Mouse (Mus musculus): Measurements from ENCODE around the gene Igfbp4.

DNA sequence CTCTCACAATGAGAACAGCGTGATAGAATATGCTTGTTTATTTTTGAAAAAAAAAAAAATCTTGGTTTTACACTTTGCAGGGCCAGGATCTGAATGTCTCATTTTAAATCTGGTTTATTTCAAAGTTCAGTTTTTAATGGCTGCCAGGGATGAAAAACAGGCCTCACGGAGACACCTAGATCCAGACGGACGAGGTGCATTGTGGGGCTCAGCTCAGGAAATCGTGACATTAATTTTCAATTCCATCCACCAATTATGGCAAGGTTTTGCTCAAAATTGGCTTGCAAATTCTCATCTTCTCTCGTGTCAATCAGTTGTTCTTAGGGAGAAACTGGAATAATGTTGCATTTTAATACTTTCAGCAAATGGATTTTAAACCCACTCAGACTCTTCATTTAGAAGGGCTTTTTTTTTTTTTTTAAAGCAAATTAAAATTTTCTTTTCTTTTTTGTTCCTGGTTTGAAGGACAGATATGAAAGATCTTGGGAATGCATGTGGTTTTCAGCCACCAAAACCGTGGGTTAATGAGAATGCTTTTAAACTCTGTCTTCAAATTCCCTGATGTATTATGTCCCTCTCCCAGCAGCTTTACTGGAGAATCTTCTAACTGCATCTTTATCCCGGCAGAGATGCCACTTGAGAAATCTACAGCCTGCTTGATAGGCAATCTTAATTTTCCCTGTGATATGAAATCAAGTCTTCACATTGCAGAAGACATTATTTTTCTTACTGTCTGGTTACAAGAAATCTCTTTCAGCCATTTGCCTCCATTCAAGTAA lies 56.1 kb downstream of the Igfbp4 start:
- TF ChIP-seq E2F4 (IDR thresholded peaks at IDR 0.05; ENCODE audit: borderline replicate concordance, low read depth, low read length): no peak
- TF ChIP-seq POLR2AphosphoS2 (IDR thresholded peaks at IDR 0.05; ENCODE audit: low read length): no peak
- TF ChIP-seq USF1 (IDR thresholded peaks at IDR 0.05; ENCODE audit: low read depth, low read length): no peak
- no peak for TF ChIP-seq MAZ (IDR thresholded peaks at IDR 0.05; ENCODE audit: low read depth, low read length)
- TF ChIP-seq MXI1 (IDR thresholded peaks at IDR 0.05; ENCODE audit: low read depth, low read length): no peak
- TF ChIP-seq CTCF (IDR thresholded peaks at IDR 0.05 in 2 of 3, conservative IDR thresholded peaks at IDR 0.05 in 1 of 3; ENCODE audit: control insufficient read depth in 1 of 3, insufficient read depth in 1 of 3, low read depth in 2 of 3, low read length in 3 of 3, poor library complexity in 1 of 3, severe bottlenecking in 1 of 3): no peak
- no peak for TF ChIP-seq MAX (IDR thresholded peaks at IDR 0.05; ENCODE audit: low read length)
- no peak for TF ChIP-seq ZNF384 (IDR thresholded peaks at IDR 0.05; ENCODE audit: low read depth, low read length)
- no peak for TF ChIP-seq KAT2A (conservative IDR thresholded peaks at IDR 0.05; ENCODE audit: low read depth, low read length)
